Mouse (Mus musculus) kidney, postnatal 10 days (tissue): ENCODE results near the gene Ppy.
A peak's percentile ranks its signal among the peaks of the same experiment; 100 is the strongest.

Source experiments
- DNase-seq: peaks from one replicate; pipeline ENCODE4 v3.0.0; 2021; ENCODE audit warnings: mixed read lengths

Ppy gene

DNA sequence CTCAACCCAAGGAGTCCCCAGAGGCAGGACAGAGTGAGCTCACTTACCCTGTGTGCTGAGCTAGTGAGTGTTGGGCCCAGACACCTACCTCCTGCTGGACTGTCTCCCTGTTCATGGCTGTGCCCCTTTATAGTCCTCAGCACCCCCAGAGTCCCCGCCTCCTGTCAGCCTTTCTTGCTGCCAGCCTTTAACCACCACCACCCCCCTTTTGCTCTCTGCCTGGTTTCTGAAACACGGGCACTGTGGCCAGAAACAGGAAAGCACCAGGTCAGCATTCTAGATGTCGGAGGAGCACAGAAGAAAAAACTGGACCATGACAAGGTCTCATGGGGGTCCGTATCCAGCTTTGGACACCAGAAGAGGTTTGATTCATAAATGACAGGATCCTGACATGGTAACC lies at the start of gene Ppy:
Ppy (minus strand) TSS at position 101 of the 400 bp plus-strand sequence.
- DNase-seq: no peak

DNA sequence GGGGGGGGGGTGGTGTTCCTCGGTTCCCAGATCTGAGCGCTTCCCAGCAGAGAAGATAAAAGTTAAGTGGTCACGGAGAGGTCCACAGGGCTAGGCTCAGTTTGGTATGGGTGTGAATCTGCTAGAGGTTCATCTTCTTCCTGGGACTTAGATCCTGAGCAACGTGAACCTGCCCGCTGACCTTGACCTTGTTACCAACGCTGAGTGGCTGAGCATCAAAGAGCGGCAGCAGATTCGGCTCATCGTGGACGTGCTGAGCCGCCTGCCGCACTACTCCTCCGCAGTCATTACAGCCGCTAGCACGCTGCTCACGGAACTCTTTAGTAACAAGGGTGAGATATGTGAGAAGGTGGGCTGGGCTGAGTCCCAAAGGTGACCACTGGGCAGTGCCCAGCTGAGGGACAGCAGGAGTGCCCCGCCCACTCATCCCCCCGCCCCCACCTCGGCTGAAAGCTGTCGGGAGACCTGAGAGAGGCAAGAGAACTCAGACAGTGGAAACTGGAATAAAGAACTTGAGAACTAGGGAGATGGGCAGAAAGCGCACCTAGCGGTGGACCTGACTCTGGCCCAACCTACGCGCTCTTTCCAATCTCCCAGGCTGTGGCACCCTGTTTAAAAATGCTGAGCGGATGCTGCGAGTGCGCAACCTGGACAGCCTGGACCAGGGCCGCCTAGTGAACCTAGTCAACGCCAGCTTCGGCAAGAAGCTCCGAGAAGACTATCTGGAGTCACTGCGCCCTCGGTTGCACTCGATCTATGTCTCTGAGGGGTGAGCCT lies 46.3 kb upstream of the Ppy start:
- no peak for DNase-seq

DNA sequence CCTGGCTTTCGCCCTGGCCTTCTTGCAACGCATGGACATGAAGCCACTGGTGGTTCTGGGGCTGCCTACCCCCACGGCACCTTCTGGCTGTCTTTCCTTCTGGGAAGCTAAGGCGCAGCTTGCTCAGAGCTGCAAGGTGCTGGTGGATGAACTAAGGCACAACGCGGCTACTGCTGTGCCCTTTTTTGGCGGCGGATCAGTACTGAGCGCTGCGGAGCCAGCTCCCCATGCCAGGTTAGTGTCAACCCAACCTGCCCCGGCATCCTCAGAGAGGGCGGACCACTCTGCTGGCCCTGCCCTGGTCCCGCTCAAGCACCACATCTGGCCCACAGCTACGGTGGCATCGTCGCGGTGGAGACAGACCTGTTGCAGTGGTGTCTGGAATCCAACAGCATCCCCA lies 45.4 kb upstream of the Ppy start:
- no peak for DNase-seq

DNA sequence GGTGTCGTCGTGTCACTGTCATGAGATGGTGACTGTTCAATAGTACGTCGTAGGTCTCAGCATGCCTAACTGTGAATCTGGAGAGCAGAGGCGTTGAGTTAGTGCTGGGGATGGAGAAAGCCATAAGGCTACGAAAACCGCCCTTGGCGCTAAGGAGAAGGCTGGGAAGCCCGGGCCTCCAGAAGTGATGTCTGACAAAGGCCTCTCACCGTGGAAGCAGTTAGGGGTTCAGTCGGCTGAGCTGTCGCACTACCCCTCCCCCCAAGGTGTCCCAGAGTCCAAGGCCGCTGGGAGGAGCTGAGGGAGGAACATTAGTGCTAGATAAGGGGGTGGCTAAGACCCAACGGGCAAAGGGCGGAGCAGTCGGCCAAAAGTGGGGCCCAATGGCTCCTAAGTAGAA lies 44.9 kb upstream of the Ppy start:
- DNase-seq: no peak

DNA sequence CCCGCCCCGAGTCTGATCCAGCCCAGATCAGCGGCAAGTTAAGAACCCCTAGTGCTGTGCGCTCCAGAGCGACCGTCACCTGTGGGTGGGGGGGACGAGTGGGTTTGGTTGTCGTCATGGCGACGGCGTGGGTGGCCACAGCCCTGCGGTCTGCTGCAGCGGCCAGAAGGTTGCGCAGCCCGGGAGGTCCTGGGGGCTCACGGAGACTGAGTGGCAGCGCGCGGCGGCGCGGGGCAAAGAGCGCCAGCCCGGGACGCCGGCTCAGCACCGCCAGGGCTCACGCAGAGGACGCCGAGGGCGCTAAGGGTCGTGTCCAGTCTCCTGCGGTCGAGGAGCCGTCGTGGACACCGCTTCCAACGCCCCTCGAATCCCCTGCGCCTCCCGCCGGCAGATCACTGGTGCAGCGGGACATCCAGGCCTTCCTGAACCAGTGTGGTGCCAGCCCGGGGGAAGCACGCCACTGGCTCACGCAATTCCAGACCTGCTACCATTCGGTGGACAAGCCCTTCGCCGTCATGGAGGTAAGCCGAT lies 44.4 kb upstream of the Ppy start, which contains the start of gene Nags:
Nags (plus strand) TSS at position 43 of the 531 bp plus-strand sequence.
- no peak for DNase-seq

DNA sequence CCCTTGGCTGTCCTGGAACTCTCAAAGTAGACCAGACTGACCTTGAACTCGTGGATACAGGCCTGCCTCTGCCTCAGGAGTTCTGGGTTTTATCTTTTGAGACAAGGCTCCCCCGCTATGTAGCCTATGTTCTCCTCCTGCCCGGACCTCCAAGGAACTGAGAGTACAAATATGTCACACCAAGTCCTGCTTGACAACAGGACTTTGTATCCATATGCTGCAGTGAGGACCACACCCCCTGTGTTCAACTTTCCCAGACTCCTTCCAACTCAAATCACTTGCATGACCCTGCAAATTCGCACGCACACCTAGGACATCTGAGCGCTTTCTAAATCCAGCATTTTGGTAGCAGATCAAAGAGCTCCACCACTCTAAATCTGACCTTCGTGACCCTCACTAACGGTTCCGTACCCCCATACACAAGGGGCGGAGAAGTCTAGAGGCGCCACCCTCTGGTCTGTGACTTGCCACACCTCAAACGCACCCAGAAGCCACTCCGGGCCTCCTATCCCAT lies 43.9 kb upstream of the Ppy start:
- DNase-seq: no peak

DNA sequence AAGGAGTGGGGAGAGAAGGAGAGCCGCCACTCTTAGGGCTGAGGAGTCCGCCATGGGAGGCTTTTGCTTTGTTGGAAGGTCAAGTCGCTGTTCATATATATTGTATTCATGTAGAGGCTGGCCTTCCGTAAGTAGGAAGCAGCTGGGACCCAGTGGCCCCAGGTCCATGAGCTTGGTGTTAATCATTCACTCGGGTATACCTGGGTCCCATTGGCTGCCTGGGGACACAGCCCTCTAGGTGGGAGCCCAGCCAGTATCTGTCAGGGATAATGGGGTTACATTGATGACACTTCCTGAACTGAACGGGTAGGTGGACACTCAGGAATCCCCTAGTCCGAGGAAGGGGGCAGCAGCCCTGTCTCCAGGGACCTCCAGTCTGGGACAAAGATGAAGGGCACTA lies 41.2 kb upstream of the Ppy start:
- DNase-seq: no peak

DNA sequence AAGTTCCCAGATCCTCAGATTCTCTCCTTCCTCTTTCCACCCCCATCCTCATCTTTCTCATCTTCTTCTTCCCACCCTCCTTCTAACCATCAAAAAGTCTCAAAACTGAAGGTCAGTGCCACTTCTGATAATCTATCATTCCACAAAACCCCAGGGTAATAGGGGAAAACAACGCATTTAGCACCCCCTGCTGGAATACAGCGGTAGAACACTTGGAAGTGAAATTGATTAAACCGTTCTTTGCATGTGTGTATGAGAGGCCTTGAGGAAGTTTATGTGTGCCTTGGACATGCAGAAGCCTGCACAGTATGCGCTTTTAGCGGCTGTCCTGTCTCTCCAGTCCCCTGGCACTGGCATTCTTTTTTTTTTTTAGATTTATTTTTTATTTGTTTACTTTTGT lies 39.4 kb upstream of the Ppy start:
- peak; percentile 74 for DNase-seq

DNA sequence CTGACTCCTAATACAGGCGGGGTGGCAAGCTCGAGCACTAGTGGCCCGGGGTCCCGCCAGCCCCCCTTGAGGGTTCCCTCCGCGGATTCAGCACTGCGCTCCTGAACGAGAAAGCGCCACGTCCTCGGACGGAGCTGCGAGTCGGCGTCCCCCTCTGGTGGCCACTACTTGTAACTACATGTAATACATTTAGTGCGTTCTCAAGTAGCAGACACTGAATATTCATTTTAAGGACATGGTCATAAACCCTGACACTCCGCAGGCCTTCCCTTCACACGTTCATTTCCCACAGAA lies 37.3 kb upstream of the Ppy start:
- peak; percentile 83 for DNase-seq

DNA sequence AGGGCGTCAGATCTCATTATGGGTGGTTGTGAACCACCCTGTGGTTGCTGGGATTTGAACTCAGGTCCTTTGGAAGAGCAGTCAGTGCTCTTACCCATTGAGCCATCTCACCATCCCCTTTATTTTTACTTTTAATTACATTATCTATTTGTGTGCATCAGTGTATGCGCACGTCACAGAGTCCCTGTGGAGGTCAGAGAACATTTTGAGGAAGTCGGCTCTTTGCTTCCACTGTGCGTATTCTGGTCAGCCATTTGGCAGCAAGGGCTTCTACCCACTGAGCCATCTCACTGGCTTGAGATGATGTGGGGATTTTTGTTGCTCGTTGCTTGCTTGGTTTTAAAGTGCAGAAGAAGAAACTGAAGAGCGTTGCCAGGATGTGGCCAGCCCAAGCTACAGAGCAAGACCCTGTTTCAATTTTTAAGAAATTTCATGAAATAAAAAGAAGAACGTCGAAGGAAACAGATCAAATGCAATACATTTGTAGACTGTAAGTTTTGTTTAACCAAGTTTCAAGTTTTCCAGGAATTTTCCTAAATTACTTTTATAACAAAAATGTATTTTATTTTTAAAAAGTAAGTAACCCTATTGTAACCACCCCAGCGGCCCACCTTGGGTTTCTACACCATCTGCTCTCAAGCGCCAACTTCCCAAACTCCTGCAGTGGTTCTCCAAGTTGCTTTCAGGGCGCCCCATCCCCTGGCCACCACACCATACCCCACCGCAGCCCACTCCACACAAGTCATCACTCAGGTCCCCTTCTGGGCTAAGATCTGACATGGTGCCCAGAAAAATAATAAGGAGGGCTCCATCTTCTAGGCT lies 36.7 kb upstream of the Ppy start:
- no peak for DNase-seq

DNA sequence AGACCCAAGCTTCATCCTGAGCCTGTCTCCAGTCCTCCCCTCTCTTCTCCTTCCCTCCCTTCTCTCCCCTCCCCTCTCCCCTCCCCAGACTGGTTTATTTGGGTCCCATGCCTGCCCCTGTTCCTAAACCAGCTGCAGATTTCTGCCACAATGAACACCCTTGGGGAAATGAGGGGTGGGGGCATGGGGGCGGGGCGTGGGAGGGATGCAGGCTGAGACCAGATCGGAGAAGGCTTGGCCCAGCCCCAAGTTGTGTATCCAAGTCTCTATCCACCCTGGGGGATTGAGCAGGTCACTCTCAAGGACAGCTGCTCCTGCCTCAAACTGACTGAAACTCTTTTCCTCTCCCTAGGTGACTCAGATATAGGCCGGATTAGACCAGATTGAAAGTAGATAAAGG lies 33.4 kb upstream of the Ppy start:
- no peak for DNase-seq

DNA sequence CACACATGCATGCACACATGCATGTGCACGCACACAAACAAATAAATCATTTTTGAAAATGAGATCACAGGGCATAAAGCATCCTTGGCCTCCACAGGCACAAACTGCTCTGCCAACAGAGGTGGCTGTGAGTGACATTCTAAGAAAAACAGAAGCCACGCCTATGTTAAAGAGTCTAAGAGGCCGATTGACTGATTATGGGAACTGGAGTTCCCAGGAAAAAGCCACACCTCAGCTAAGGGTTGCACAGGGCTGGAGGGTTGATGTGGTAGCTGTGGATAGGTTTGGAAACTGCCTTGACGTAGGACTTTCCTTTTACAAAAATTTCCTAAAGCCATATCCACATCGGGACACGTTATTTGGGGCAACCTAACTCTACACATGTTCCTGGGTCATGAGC lies 16.3 kb upstream of the Ppy start:
- DNase-seq: no peak

DNA sequence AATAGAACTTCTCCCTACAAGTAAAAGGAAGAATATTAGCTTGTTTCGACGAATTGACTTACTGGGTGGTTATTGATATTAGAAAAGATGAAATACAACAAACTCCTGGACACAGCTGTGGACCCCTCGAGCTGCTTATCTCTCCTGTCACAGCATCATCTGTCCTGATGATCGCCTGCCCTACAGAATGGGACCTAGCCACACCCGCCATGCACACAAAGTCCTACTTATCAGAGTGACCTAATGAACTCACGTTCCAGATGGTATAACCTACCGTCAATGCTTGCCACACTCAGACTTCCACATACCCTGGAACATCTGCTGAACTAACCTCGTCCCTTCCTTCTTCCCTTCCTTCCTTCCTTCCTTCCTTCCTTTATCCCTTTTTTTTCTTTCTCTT lies 15.1 kb upstream of the Ppy start:
- DNase-seq: no peak

DNA sequence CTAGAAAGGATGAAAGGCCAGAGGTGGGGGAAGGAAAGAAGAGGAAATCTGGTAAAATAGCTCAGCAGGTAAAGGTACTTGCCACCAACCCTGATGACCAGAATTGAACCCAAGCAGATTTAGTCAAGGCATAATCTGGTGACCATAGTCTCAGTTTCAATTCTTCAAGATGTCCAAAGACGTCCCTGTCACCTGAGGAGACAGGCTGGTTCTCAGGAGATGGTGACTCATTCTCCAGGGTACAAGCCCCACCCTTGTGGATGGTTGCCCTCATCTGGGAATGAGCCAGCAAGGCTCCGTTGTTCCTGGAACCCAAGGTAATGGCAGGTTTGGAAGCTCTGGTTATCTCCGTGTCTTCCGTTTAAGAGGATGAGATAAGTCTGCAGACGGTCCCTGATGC lies 10.5 kb upstream of the Ppy start:
- no peak for DNase-seq

DNA sequence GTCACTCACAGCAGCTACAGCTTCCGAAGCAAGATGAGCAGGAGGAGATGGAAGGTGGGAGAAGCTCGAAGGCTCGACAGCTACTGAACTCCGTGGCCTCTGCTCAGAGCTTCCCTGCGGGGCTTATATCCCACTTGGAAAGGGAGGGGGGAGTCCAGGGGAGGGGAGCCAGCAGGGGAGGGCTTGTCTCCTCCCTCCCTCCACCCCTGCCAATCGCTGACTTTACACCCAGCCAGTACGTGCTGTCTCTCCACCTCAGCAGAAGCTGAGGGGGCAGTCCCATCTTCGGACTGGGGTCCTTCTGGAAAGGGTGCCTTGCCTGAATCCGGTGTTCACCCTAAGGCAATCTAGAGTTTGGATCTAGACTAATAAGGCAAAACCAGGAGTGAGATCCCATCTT lies 6.6 kb upstream of the Ppy start, which contains the start of gene Pyy:
Pyy (minus strand) TSS at position 101 of the 400 bp plus-strand sequence.
- no peak for DNase-seq

DNA sequence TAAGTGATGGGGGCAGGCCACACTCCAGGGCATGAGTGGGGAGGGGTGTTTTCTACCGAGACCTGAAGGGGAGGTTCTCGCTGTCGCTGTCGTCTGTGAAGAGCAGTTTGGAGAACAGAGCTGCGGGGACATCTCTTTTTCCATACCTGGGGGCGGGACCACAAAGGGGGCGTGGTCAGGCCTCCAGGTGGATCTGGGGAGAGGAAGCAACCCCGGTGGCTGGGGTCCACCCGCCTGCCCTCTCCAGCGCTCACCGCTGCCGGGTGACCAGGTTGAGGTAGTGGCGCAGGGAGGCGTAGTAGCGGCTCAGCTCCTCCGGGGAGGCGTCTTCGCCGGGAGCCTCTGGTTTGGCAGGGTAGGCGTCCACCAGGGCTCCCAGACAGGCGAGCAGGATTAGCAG lies 5.8 kb upstream of the Ppy start:
- peak; percentile 31 for DNase-seq

DNA sequence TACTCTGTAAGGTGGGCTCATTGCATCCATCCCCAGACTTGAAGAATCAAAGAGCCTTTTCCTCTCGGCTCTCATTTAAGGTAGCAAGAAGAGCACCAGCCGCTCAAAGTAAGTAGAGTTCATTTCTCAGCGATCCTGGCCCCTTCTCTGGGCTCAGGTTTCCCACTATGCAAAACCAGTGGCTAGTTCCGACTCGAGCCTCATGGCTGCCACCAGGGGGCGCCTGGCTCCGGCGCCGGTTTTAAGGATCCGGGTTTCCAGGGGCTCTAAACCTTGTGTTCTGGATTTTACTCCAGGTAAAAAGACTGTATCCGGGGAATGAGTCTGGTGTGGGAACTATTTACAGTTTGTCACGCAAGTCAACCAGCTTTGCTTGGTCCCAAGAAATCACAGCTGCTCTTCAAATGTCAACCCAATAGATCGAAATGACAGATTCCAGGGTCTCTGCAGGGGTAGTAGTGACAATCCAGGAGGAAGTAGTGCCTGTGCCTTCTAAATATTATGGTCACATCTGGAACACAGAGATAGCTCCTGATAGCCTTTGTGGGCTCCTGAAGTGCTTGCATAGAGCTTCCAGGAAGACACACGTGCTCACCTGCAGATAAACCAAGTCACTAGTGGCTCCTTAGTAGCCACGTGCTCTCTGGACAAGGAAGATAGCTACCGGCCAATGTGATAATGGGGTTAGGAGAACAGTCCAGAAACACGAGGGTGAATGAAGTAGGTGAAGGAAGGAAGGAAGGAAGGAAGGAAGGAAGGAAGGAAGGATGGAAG lies 1.6 kb upstream of the Ppy start:
- peak; percentile 84 for DNase-seq

DNA sequence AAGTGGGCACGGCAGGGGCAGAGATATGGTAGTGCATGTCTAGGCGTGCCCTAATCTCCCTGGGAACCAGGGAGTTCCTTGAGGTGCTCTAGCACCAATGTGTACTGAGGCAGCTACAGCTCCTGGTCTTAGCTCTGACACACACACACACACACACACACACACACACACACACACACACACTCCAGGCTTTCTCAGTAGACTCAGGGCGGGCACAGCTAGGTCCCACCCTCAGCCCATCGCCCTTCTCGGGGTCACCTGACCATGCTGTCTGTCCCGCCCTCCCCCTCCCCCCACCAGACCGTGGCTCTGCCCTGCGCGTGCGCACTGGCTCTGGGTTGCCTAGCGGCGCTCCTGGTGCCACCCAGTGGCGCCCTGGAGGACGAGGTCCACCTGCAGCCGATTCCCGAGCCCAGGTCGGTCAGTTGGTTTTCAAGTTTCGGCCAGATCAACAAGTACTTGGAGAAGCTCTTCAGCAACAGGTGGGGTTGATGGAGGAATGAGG lies 4.2 kb downstream of the Ppy start:
- DNase-seq: peak; percentile 87

DNA sequence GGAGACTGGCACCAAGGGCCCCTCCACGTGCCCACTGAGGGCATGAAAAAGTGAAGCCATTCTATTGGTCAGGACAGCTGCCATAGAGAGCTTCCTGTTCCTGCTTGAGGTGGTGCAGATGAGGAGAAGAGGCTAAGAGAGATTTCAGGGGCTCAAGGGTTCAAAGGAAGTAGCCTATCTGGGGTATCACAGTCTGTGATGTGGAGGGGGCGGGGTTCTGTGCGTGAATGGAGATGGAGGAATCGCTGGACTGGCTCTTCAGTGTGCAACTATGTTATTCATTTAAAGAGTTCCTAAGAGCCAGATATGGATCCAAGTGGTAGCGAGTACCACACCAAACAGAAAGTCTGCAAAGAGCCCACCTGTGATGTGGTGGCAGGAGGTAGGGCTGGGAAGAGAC lies 4.7 kb downstream of the Ppy start:
- no peak for DNase-seq

DNA sequence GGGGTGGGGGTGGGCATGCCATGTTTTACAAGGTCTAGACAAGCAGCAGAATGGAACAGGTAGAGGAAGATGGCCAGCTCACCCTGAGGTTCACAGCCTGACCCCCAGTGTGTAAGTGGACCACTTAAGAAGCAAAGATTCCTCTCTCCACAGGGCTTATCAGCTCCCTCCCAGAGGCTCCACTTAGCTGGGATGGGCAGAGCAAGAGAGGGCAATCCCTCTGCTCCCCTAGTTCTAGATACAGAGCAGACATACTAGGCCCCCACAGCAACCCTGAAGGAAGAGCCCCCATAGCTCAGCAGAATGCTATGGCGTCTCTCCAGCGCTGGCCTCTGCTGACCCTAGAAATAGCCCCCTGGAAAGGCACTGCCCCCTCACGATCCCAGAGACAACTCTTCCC lies 5.4 kb downstream of the Ppy start:
- DNase-seq: no peak

DNA sequence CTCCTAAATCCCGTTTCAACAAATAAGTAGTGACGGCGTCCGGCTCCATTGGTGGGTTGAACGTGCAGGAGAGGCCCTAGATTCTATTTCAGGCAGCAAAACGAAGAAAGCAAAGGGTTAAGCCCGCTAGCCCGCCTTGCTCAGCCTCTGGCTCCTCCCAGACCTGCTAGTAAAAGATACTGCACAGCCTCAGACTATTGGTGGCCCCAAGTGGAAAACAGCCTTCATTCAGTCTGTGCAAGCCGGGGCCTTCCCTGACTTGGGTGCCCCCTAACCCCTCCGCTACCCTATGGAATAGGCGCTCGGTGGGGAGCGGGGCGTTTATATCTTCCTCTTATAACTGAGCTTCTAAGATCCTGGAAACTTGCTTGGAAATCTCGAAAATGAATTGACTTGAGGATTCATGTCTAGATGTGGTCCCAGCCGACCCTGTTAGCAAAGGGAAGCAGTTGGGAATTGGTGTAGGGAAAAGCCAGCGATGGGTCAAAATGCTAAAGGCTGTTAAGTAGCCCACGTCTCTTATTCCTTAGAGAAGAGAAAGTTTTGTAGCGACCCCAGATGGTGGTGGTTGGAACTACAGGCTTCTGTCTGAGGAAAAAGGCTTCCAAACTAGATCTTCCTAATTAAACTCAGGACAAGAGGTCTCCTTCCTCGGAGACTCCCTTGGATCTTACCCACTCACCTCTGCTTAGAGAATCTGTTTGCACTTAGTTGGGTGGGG lies 11.9 kb downstream of the Ppy start:
- peak; percentile 74 for DNase-seq
